Comparison of ENCODE assay signal across 8 mouse cellular contexts in the genomic region with DNA sequence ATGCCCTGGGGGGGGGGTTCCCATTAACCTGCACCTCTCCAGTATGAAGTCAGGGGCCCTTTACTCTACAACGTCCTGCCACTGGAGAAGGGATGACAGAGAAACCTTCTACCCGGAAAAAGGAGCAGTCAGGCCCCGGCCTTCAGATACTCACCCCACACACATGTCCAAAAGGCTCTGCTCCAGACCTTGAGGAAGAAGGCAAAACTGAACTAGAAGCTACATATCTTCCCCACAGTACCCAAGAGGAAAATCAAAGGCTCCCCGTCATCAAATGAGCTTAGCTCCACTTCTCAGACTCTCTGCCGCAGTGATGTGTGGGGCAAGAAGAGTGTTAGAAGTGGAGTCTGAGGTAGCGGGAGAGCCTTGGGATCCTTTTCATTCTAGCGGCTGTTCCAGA. TPM values are rescaled to one million over a fixed set of nuclear protein-coding genes. Genes with fewer than 3 reads are reported as not detected.
DNase-seq lines count a peak whose midpoint lies in the region; ATAC-seq and TF ChIP-seq lines count a peak whose summit lies in the region.

No protein-coding gene starts in this region.

- H3K4me2 ChIP-seq in lung, embryonic 16.5 days (ENCODE audit: low read depth, low read length): peak overlapping the region; percentile 100
- peak overlapping the region; percentile 91 for H3K4me2 ChIP-seq in forebrain, embryonic 11.5 days (ENCODE audit: low read depth, low read length, severe bottlenecking)
- H3K4me2 ChIP-seq in limb, embryonic 12.5 days: peak overlapping the region; percentile 96

- H3K27me3 ChIP-seq in lung, embryonic 16.5 days (ENCODE audit: control insufficient read depth, insufficient read depth, low read depth, low read length): no peaks in the 10 kb centered on the region
- H3K27me3 ChIP-seq in forebrain, embryonic 11.5 days (ENCODE audit: control insufficient read depth, insufficient read depth, low read length): peaks cover 6% of the 10 kb centered on the region; the same call in 1 of the 2 replicates
- peaks cover 7% of the 10 kb centered on the region for H3K27me3 ChIP-seq in limb, embryonic 12.5 days
- H3K27me3 ChIP-seq in small intestine, adult 2 months (ENCODE audit: control insufficient read depth, insufficient read depth, low read length): peaks cover 7% of the 10 kb centered on the region; the same call in 1 of the 2 replicates

- H3K36me3 ChIP-seq in lung, embryonic 16.5 days (ENCODE audit: control insufficient read depth, insufficient read depth, low read length): no peaks in the 10 kb centered on the region
- no peaks in the 10 kb centered on the region for H3K36me3 ChIP-seq in forebrain, embryonic 11.5 days (ENCODE audit: control insufficient read depth, insufficient read depth, low read length)
- no peaks in the 10 kb centered on the region for H3K36me3 ChIP-seq in limb, embryonic 12.5 days
- no peaks in the 10 kb centered on the region for H3K36me3 ChIP-seq in small intestine, adult 2 months (ENCODE audit: control insufficient read depth, insufficient read depth, low read length)

- H3K9me3 ChIP-seq in lung, embryonic 16.5 days (ENCODE audit: control insufficient read depth, low read length): no peaks in the 10 kb centered on the region
- no peaks in the 10 kb centered on the region for H3K9me3 ChIP-seq in forebrain, embryonic 11.5 days (ENCODE audit: control insufficient read depth, low read length)
- H3K9me3 ChIP-seq in limb, embryonic 12.5 days: no peaks in the 10 kb centered on the region

- no peak for DNase-seq in lung, postnatal 10 days
- no peak for DNase-seq in forebrain, embryonic 11.5 days (ENCODE audit: low spot score)
- no peak for DNase-seq in frontal cortex, postnatal 10 days (ENCODE audit: low spot score in 2 of 2)
- DNase-seq in urinary bladder, postnatal 4 days (ENCODE audit: low spot score in 2 of 2): no peak

- TF ChIP-seq POLR2A in small intestine, adult 2 months (IDR thresholded peaks at IDR 0.05; ENCODE audit: low read depth, low read length): no peak

- no peak overlapping the region for H3K27ac ChIP-seq in lung, embryonic 16.5 days (ENCODE audit: low read length)
- H3K27ac ChIP-seq in forebrain, embryonic 11.5 days (ENCODE audit: low read depth, low read length): no peak overlapping the region
- no peak overlapping the region for H3K27ac ChIP-seq in limb, embryonic 12.5 days
- H3K27ac ChIP-seq in small intestine, adult 2 months (ENCODE audit: insufficient read depth, low read depth, low read length): no peak overlapping the region

- TF ChIP-seq CTCF in small intestine, adult 2 months (IDR thresholded peaks at IDR 0.05; ENCODE audit: extremely low read depth, insufficient read length, insufficient replicate concordance, low read depth, low read length): no peak

- H3K4me1 ChIP-seq in lung, embryonic 16.5 days (replicated peaks; ENCODE audit: control insufficient read depth, insufficient read depth, low read length): peaks cover 19% of the 10 kb centered on the region
- peaks cover 9% of the 10 kb centered on the region; the same call in 1 of the 2 replicates for H3K4me1 ChIP-seq in forebrain, embryonic 11.5 days (replicated peaks; ENCODE audit: control insufficient read depth, insufficient read depth, low read length)
- H3K4me1 ChIP-seq in limb, embryonic 12.5 days (replicated peaks): peaks cover 46% of the 10 kb centered on the region
- H3K4me1 ChIP-seq in small intestine, adult 2 months (ENCODE audit: control insufficient read depth, insufficient read depth, insufficient read length, low read length): peaks cover 12% of the 10 kb centered on the region

- peak overlapping the region; percentile 80; the same call in 1 of the 2 replicates for H3K9ac ChIP-seq in lung, embryonic 16.5 days (ENCODE audit: low read length)
- no peak overlapping the region for H3K9ac ChIP-seq in forebrain, embryonic 11.5 days (ENCODE audit: low read length)
- 0 out of 2 replicates have a peak overlapping the region, but pooled peaks have one; percentile 9 for H3K9ac ChIP-seq in limb, embryonic 12.5 days (replicated peaks)

- no peak for ATAC-seq in lung, embryonic 16.5 days (ENCODE audit: low read depth)
- no peak for ATAC-seq in forebrain, embryonic 11.5 days (replicated peaks; ENCODE audit: low FRiP score)
- no peak for ATAC-seq in limb, embryonic 12.5 days (ENCODE audit: insufficient number of reproducible peaks, insufficient read depth, low FRiP score, low TSS enrichment, low read depth)
- no peak for ATAC-seq in CD4-positive, CD25-positive, alpha-beta regulatory T cell, adult 4 months

- 43% methylated on average over 7 of the region's 7 CpGs for WGBS in lung, embryonic 16.5 days
- 39% methylated on average over 7 of the region's 7 CpGs for WGBS in forebrain, embryonic 11.5 days
- WGBS in limb, embryonic 12.5 days: 32% methylated on average over 7 of the region's 7 CpGs
- WGBS in small intestine, adult 2 months: 82% methylated on average over 7 of the region's 7 CpGs

- H3K4me3 ChIP-seq in lung, embryonic 16.5 days (ENCODE audit: low read length): peak overlapping the region; percentile 78
- peak overlapping the region; percentile 40; the same call in 1 of the 2 replicates for H3K4me3 ChIP-seq in forebrain, embryonic 11.5 days (ENCODE audit: low read depth, low read length)
- peak overlapping the region; percentile 57 for H3K4me3 ChIP-seq in limb, embryonic 12.5 days (replicated peaks)
- H3K4me3 ChIP-seq in small intestine, adult 2 months (ENCODE audit: low read depth, low read length): peak overlapping the region; percentile 65

RNA-seq across cellular contexts. Expression of gene Fkbp11, which starts 1.3 kb away (rescaled TPM):
- 32.5 and 33.5 TPM in 2 replicates for polyA plus RNA-seq in lung, embryonic 16.5 days (2015; fragmentation: Nextera tagmentation; extraction: Ambion mirVana)
- 6.1 and 6.7 TPM in 2 replicates for polyA plus RNA-seq in forebrain, embryonic 11.5 days (2014; fragmentation: Nextera tagmentation; extraction: Ambion mirVana)
- 25.4 and 28.0 TPM in 2 replicates for polyA plus RNA-seq in limb, embryonic 12.5 days (2016; fragmentation: Nextera tagmentation; extraction: Ambion mirVana)
- 14.7 and 70.5 TPM in 2 replicates for polyA plus RNA-seq in small intestine, adult 2 months (2012; rRNA removed)
- 1 to 10 TPM in 1 of 2 experiments, under 1 TPM in 1; 0.75 to 1.0 TPM for polyA plus RNA-seq in CD4-positive, CD25-positive, alpha-beta regulatory T cell, adult 4 months (2017; shearing (Covaris generic))

RNA-seq across cellular contexts. Expression of gene Ccdc65, which starts 18.7 kb away (rescaled TPM):
- 4.9 and 5.3 TPM in 2 replicates for polyA plus RNA-seq in lung, embryonic 16.5 days (2015; fragmentation: Nextera tagmentation; extraction: Ambion mirVana)
- polyA plus RNA-seq in forebrain, embryonic 11.5 days (2014; fragmentation: Nextera tagmentation; extraction: Ambion mirVana): 0.92 and 1.3 TPM in 2 replicates
- 0.50 and 0.70 TPM in 2 replicates for polyA plus RNA-seq in limb, embryonic 12.5 days (2016; fragmentation: Nextera tagmentation; extraction: Ambion mirVana)
- polyA plus RNA-seq in small intestine, adult 2 months (2012; rRNA removed): 0.09 TPM in 1 of 2 replicates, not detected in the other
- not detected for polyA plus RNA-seq in CD4-positive, CD25-positive, alpha-beta regulatory T cell, adult 4 months (2017; shearing (Covaris generic))

RNA-seq across cellular contexts. Expression of gene Arf3, which starts 36.3 kb away (rescaled TPM):
- 40.2 and 40.6 TPM in 2 replicates for polyA plus RNA-seq in lung, embryonic 16.5 days (2015; fragmentation: Nextera tagmentation; extraction: Ambion mirVana)
- 38.1 and 41.4 TPM in 2 replicates for polyA plus RNA-seq in forebrain, embryonic 11.5 days (2014; fragmentation: Nextera tagmentation; extraction: Ambion mirVana)
- 46.5 and 54.1 TPM in 2 replicates for polyA plus RNA-seq in limb, embryonic 12.5 days (2016; fragmentation: Nextera tagmentation; extraction: Ambion mirVana)
- 43.3 and 104 TPM in 2 replicates for polyA plus RNA-seq in small intestine, adult 2 months (2012; rRNA removed)
- 10 to 100 TPM; 33.0 to 35.3 TPM for polyA plus RNA-seq in CD4-positive, CD25-positive, alpha-beta regulatory T cell, adult 4 months (2017; shearing (Covaris generic))

RNA-seq across cellular contexts. Expression of gene Rnd1, which starts 49.5 kb away (rescaled TPM):
- 0.68 and 0.92 TPM in 2 replicates for polyA plus RNA-seq in lung, embryonic 16.5 days (2015; fragmentation: Nextera tagmentation; extraction: Ambion mirVana)
- 1.9 and 2.8 TPM in 2 replicates for polyA plus RNA-seq in forebrain, embryonic 11.5 days (2014; fragmentation: Nextera tagmentation; extraction: Ambion mirVana)
- 0.24 and 0.54 TPM in 2 replicates for polyA plus RNA-seq in limb, embryonic 12.5 days (2016; fragmentation: Nextera tagmentation; extraction: Ambion mirVana)
- 1.6 and 2.2 TPM in 2 replicates for polyA plus RNA-seq in small intestine, adult 2 months (2012; rRNA removed)
- polyA plus RNA-seq in CD4-positive, CD25-positive, alpha-beta regulatory T cell, adult 4 months (2017; shearing (Covaris generic)): 1 to 10 TPM in 1 of 2 experiments, under 1 TPM in 1; 0.35 to 1.9 TPM

RNA-seq across cellular contexts. Expression of gene Wnt10b, which starts 51.2 kb away (rescaled TPM):
- 0.13 and 0.23 TPM in 2 replicates for polyA plus RNA-seq in lung, embryonic 16.5 days (2015; fragmentation: Nextera tagmentation; extraction: Ambion mirVana)
- 0.41 and 0.43 TPM in 2 replicates for polyA plus RNA-seq in forebrain, embryonic 11.5 days (2014; fragmentation: Nextera tagmentation; extraction: Ambion mirVana)
- polyA plus RNA-seq in limb, embryonic 12.5 days (2016; fragmentation: Nextera tagmentation; extraction: Ambion mirVana): 1.5 and 1.7 TPM in 2 replicates
- polyA plus RNA-seq in small intestine, adult 2 months (2012; rRNA removed): 0.17 and 0.18 TPM in 2 replicates
- polyA plus RNA-seq in CD4-positive, CD25-positive, alpha-beta regulatory T cell, adult 4 months (2017; shearing (Covaris generic)): not detected
